Mouse (Mus musculus): ENCODE measurements around the gene Arhgef28.

DNA sequence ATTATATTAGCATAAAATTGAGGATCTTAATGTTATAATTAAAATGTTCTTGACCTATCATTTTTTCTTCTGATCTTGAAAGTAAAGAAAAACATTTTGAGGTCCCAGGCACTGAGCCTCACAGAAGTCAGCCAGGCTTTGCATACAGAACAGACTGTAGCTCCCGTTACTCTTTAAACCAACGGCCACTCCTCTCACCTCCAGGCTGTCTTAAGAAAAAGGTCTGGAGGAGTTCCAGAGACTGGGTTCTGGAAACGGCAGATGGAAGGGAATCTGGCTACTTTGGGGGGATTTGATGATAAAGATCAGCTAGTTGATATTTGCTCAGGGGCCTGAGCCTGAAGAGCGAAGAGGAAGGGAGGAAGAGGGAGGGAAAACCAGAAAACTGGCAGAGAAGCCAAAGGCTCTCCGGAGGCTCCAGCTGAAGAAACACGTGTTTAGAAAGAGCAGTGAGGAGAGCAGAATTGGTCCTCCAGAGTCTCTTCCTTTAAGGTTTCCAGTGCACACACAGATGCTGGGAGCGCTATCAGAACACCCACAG, 251.2 kb downstream of the Arhgef28 start:
- TF ChIP-seq CTCF (IDR thresholded peaks at IDR 0.05; ENCODE audit: low read depth) (no peak), EP300 (IDR thresholded peaks at IDR 0.05; ENCODE audit: low read depth) (no peak)
